Mouse (Mus musculus) intestine, embryonic 16.5 days (tissue): Measurements from ENCODE around the gene Slc39a11. TPM values are rescaled to one million over a fixed set of nuclear protein-coding genes. Genes with fewer than 3 reads are reported as not detected.

ENCODE experiments used
- ATAC-seq: fragments of 200-750 bp; cut with Nextera tagmentation; 2 replicates; pipeline ENCODE4 v1.8.0; 2017; ENCODE audit warnings: moderate TSS enrichment, moderate library complexity
- H3K27ac ChIP-seq: fragments of 300-500 bp; sonication (generic); 2 replicates; pipeline ENCODE4 v1.5.1; 2014; ENCODE audit warnings: mild to moderate bottlenecking, low read length
- H3K27me3 ChIP-seq: fragments of 300-500 bp; sonication (generic); replicated peaks from 2 replicates; pipeline ENCODE4 v1.6.1; 2014; ENCODE audit warnings: low read length, control low read depth, mixed read lengths; ENCODE audit not compliant: control insufficient read depth, insufficient read depth
- H3K36me3 ChIP-seq: fragments of 300-500 bp; sonication (generic); 2 replicates; pipeline ENCODE4 v1.6.1; 2014; ENCODE audit warnings: low read length, control low read depth; ENCODE audit not compliant: control insufficient read depth, insufficient read depth
- H3K4me1 ChIP-seq: fragments of 300-500 bp; sonication (generic); 2 replicates; pipeline ENCODE4 v1.6.1; 2014; ENCODE audit warnings: low read length, control low read depth, mixed read lengths; ENCODE audit not compliant: control insufficient read depth, insufficient read depth
- H3K4me2 ChIP-seq: fragments of 300-500 bp; sonication (generic); 2 replicates; pipeline ENCODE4 v1.6.1; 2014; ENCODE audit warnings: low read depth, low read length, control low read depth
- H3K4me3 ChIP-seq: fragments of 300-500 bp; sonication (generic); 2 replicates; pipeline ENCODE4 v1.5.1; 2014; ENCODE audit warnings: mild to moderate bottlenecking, low read length
- H3K9ac ChIP-seq: fragments of 300-500 bp; sonication (generic); 2 replicates; pipeline ENCODE4 v1.6.1; 2014; ENCODE audit warnings: low read depth, low read length
- H3K9me3 ChIP-seq: fragments of 300-500 bp; sonication (generic); 2 replicates; pipeline ENCODE4 v1.6.1; 2016; ENCODE audit warnings: low read length, control low read depth; ENCODE audit not compliant: control insufficient read depth
- WGBS: fragments of 180-500 bp; shearing (Covaris S2); extraction: QIAGEN DNeasy Blood & Tissue Kit; methylation state at CpG from one replicate; pipeline ENCODE4 v1.1.7; 2014; 5-methylcytosine and 5-hydroxymethylcytosine counted together
- polyA plus RNA-seq: library from polyadenylated mRNA; unstranded; fragments of >200 nt; fragmentation: Nextera tagmentation; extraction: Ambion mirVana; gene quantifications from 2 replicates; pipeline ENCODE4 v1.2.1, GENCODE M21; 2015

Gene Slc39a11
- polyA plus RNA-seq, 1 experiment from 2014 or later: 52.8 TPM

DNA sequence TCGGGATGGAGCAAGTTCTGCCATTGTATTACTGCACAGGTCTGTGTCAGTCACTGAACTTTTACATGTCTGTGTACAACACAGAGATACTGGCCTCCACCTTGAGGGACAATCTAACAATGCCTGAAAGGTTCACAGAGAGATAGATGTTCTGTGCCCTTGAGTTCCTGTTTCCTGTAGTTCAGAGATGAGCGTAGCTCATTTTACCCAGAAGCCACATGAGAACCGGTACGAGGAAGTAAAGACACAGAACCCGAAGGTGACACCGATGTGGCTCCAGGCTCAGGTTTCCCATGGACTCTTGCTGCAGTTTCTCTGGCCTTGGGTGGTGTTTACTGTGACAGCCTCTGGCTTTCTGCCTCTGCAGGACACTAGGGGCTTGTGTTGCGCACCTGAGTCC, 398.7 kb downstream of the Slc39a11 start:
- no peak overlapping the region for H3K4me3 ChIP-seq
- H3K9ac ChIP-seq: no peak overlapping the region
- H3K36me3 ChIP-seq: no peaks in the 10 kb centered on the region
- H3K9me3 ChIP-seq: no peaks in the 10 kb centered on the region
- ATAC-seq: no peak
- H3K27ac ChIP-seq: no peak overlapping the region
- H3K4me2 ChIP-seq: no peak overlapping the region
- H3K4me1 ChIP-seq: peaks cover 20% of the 10 kb centered on the region
- H3K27me3 ChIP-seq: no peaks in the 10 kb centered on the region
- WGBS: 88% methylated on average over 7 of the region's 7 CpGs

DNA sequence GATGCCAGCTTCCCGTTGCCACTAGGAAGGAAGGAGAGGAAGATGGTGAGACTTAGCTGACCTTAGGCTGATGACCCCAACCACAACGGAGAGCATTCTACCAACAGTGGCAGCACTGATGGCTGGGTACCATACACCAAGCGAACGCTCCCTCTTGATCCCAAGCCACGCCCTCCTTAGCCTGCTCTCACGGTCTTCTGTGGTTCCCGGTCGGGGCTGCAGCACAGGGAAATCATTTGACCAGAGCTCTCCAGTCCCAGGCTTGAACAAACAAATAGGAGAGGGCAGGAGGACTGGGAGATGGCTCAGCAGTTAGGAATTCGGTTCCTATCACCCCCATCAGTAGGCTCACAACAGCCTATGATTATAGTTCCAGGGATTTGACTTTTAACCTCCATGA, 403.4 kb downstream of the Slc39a11 start:
- no peak overlapping the region for H3K4me2 ChIP-seq
- peak; percentile 55 for ATAC-seq

DNA sequence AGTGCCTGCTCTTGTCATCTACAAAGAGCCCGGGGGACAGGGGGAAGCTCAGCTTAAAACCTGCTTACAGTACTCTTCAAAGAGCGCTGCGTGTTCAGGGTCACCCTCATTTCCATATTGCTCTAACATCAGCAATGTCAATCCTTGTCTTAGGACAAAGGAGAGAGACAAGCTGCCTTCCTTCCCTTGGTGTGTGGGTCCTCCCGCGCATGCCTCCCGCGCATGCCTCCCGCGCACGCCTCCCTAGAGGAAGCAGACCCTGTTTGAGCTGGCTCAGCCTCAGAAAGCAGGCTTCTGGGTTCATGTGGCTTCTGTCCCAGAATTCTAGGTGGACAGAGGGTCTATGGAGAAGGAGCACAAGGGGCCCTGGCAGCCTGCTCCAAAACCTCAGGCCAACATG, 404.2 kb downstream of the Slc39a11 start:
- Histone ChIP-seq H3K4me1 (0 out of 2 replicates have a peak, but pooled peaks cover under 1% of the 10 kb centered on the region), H3K27me3 (no peaks in the 10 kb centered on the region), H3K27ac (no peak overlapping the region), H3K9ac (no peak overlapping the region), H3K4me3 (no peak overlapping the region), H3K4me2 (no peak overlapping the region), H3K9me3 (no peaks in the 10 kb centered on the region), H3K36me3 (no peaks in the 10 kb centered on the region)
- 84% methylated on average over 10 of the region's 10 CpGs for WGBS
- ATAC-seq: no peak

More for the DNA sequence above, 403.4 kb downstream of the Slc39a11 start:
- no peaks in the 10 kb centered on the region for H3K4me1 ChIP-seq
- no peak overlapping the region for H3K9ac ChIP-seq
- H3K27me3 ChIP-seq: no peaks in the 10 kb centered on the region
- 54% methylated on average over 9 of the region's 9 CpGs for WGBS
- no peak overlapping the region for H3K27ac ChIP-seq
- no peaks in the 10 kb centered on the region for H3K9me3 ChIP-seq
- no peaks in the 10 kb centered on the region for H3K36me3 ChIP-seq
- H3K4me3 ChIP-seq: no peak overlapping the region

DNA sequence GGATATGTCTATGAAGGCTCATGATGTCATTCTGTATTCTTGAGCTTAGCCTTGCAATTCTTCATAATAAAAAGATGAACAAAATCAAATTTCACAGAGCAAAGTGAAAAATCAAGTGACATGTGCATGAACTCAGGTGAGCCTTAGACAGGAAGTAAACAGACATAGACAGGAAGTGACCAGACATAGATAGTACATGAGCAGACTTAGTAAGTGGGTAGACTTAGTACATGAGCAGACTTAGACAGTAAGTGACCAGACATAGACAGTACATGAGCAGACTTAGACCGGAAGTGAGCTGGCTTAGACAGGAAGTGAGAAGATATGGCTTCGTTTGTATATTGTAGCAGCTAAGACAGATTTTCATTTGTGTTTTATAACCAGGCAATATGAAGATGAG, 415.4 kb downstream of the Slc39a11 start:
- Histone ChIP-seq H3K27me3 (no peaks in the 10 kb centered on the region), H3K27ac (no peak overlapping the region), H3K4me1 (no peaks in the 10 kb centered on the region), H3K4me3 (no peak overlapping the region), H3K36me3 (no peaks in the 10 kb centered on the region), H3K9me3 (no peaks in the 10 kb centered on the region), H3K4me2 (no peak overlapping the region), H3K9ac (no peak overlapping the region)
- ATAC-seq: no peak
- WGBS: 77% methylated on average over 2 of the region's 2 CpGs

DNA sequence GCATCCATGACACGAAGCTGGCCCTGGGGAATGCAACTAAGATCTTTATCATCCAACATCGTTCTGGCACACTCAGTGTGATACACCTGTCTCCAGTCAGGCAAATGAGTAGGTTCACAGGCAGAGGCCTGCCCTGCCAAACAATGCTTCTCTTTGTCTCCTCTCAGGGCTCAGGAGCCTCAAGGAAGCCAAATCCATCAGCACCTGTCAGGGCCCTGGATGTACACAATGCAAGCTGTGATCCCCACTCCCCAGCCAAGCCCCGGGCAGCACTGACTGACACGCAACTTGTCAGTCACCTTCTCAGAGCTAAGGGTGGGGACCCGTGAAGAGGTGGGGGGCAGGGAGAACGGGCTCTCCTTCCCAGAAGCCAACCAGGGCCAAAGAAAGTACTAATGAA, 417.8 kb downstream of the Slc39a11 start:
- 23% methylated on average over 6 of the region's 6 CpGs for WGBS
- Histone ChIP-seq H3K4me2 (no peak overlapping the region), H3K27ac (no peak overlapping the region), H3K4me1 (no peaks in the 10 kb centered on the region), H3K4me3 (no peak overlapping the region), H3K9ac (no peak overlapping the region), H3K9me3 (no peaks in the 10 kb centered on the region), H3K36me3 (no peaks in the 10 kb centered on the region), H3K27me3 (no peaks in the 10 kb centered on the region)
- ATAC-seq: peak; percentile 87

DNA sequence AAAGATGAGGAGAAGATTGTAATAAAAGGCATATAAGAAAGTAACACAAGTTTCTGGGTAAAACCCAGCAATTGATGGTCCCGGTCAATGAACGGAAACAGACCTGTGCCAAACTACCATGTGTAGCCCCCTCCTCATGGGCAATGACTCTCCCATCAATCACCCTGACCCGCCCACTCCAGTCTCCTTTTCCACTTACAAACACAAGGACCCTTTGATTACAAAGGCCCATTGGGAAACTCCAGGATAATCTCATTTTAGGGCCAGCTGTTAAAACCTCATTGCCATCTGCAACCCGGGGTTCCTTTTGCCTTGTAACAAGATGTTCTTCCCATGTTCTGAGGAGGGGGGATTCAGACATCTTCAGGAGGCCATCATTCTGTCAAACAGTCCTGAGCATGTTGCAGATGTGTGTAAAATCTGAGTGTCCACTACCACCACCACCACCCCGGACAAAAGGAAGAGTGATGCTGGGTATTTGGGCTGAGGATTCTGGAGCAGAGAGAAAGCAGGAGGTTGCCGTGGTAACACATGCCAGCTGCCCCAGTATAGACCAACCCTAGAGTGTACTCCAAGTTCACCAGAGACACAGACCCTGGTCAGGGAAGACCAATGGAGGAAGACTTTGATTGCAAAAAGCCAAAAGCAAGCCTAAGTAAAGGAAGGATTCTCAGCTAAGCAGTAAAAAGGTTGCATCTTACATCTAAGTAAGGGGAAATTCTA, 419.3 kb downstream of the Slc39a11 start:
- WGBS: 56% methylated on average over 6 of the region's 6 CpGs
- Histone ChIP-seq H3K4me1 (no peaks in the 10 kb centered on the region), H3K4me2 (no peak overlapping the region)

DNA sequence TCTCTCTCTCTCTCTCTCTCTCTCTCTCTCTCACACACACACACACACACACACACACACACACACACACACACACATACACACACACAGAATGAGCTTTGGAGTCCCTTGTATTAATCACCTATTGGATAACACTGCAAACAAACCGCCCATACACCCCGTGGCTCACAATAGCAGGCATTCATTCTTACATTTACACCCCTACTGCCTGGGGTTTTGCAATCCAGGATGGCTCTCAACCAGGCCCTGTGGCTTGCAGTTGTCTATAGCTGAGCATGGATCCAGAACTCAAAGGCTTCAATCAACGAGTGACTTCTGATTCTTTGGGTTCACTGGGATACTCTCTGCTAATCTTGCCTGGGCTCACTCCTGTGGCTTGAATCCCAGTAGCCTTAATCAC, 424.1 kb downstream of the Slc39a11 start:
- ATAC-seq: 0 out of 2 replicates have a peak, but pooled peaks have one; percentile 19
- H3K36me3 ChIP-seq: no peaks in the 10 kb centered on the region
- H3K9me3 ChIP-seq: no peaks in the 10 kb centered on the region
- no peak overlapping the region for H3K4me3 ChIP-seq
- H3K27ac ChIP-seq: no peak overlapping the region
- no peak overlapping the region for H3K9ac ChIP-seq
- WGBS: 46% methylated on average over 3 of the region's 3 CpGs
- H3K4me1 ChIP-seq: peaks cover 15% of the 10 kb centered on the region; the same call in 1 of the 2 replicates
- H3K27me3 ChIP-seq: no peaks in the 10 kb centered on the region
- H3K4me2 ChIP-seq: no peak overlapping the region

More for the DNA sequence above, 419.3 kb downstream of the Slc39a11 start:
- Histone ChIP-seq H3K9me3 (no peaks in the 10 kb centered on the region), H3K9ac (no peak overlapping the region), H3K27me3 (no peaks in the 10 kb centered on the region), H3K4me3 (no peak overlapping the region), H3K36me3 (no peaks in the 10 kb centered on the region), H3K27ac (no peak overlapping the region)
- ATAC-seq: no peak

DNA sequence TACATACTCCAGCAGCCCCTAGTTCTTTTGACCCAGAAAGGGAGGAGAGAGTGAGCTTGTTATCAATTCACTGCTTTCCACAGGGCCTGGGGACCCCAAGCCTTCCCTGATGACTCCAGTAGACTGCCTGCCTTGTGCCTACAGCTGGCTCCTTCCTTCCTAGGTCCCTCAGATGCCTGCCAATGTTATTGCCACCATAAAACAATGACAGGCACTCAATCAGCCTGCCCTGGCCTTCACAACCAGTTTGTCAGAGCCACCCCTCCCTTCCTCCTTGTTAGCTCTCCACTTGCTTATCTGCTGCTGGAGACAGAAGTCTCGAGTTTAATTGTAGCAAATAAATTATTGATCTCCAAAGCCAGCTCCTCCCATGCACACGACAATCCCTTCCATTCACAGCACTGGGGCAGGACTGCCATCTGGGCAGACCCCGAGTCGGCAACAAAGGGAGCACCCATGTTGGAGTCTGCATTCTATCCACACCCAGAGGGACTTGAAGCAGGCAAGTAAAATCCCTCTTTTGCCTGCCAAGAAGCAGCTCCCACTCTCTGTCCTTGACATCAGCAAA, 426.0 kb downstream of the Slc39a11 start:
- Histone ChIP-seq H3K36me3 (no peaks in the 10 kb centered on the region), H3K4me2 (peak overlapping the region; percentile 42; the same call in 1 of the 2 replicates), H3K27me3 (no peaks in the 10 kb centered on the region), H3K4me1 (peaks cover 15% of the 10 kb centered on the region; the same call in 1 of the 2 replicates), H3K9ac (0 out of 2 replicates have a peak overlapping the region, but pooled peaks have one; percentile 21), H3K9me3 (no peaks in the 10 kb centered on the region), H3K27ac (peak overlapping the region; percentile 85), H3K4me3 (peak overlapping the region; percentile 23)
- 16% methylated on average over 4 of the region's 4 CpGs for WGBS
- ATAC-seq: peak; percentile 85

DNA sequence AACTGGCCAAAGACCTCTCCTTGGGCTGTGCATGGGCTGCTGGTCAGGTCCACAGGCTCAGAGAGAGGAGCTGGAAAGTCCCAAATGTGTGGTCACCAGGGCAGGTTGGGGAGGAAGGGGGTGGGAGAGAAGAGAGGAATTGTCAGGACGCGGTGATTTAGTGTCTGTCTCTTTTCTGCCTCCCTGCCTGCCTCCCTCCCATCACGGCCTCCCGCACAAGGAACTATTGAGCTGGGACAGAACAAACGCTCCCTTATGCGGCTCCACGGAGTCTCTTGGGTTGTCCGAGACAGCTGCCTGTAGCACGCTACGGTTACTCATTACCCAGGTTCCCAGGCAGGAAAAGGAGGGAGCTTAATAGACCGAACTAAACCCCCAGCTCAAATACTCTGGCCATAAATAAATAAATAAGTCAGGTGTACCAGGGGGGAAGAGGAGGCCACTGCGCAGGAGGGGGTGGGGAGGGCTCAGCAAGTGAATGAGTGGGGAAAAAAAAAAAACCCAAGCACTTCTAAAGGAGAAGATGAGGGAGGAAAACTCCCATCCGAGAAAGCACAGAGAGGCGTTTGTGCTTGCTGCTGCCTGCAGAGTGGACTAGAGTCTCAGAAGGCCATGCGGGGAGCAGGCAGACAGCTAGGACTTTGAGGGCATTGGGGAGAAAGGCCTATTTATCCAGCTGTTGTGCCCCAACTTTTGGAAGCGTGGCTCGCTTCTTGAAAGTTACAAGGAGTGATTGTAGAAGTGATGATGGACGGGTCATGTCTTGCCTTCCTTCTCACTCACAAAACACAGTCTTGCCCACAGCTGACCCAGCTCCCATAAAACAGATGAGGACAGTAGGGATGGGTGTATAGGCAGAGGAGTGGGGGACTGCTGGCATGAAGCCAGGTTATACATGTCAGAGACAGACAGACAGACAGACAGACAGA, 428.3 kb downstream of the Slc39a11 start:
- Histone ChIP-seq H3K4me3 (no peak overlapping the region), H3K9ac (no peak overlapping the region), H3K9me3 (no peaks in the 10 kb centered on the region), H3K4me2 (peak overlapping the region; percentile 29), H3K27ac (peak overlapping the region; percentile 77), H3K4me1 (peaks cover 15% of the 10 kb centered on the region; the same call in 1 of the 2 replicates), H3K27me3 (no peaks in the 10 kb centered on the region), H3K36me3 (no peaks in the 10 kb centered on the region)
- peak; percentile 73 for ATAC-seq
- 19% methylated on average over 18 of the region's 18 CpGs for WGBS
